Mouse (Mus musculus) lung, embryonic 16.5 days (tissue): ENCODE measurements around the gene Utp15. TPM values are rescaled to one million over a fixed set of nuclear protein-coding genes. Genes with fewer than 3 reads are reported as not detected.

Source experiments
- ATAC-seq: fragments of 200-750 bp; cut with Nextera tagmentation; 2 replicates; pipeline ENCODE4 v1.8.0; 2017; ENCODE audit warnings: low read depth, mild to moderate bottlenecking, moderate library complexity
- H3K27ac ChIP-seq: fragments of 300-500 bp; sonication (generic); 2 replicates; pipeline ENCODE4 v1.5.1; 2014; ENCODE audit warnings: mild to moderate bottlenecking, control low read depth, low read length
- H3K27me3 ChIP-seq: fragments of 300-500 bp; sonication (generic); 2 replicates; pipeline ENCODE4 v1.6.1; 2014; ENCODE audit warnings: low read depth, low read length, mixed read lengths; ENCODE audit not compliant: control insufficient read depth, insufficient read depth
- H3K36me3 ChIP-seq: fragments of 300-500 bp; sonication (generic); 2 replicates; pipeline ENCODE4 v1.6.1; 2014; ENCODE audit warnings: low read length; ENCODE audit not compliant: control insufficient read depth, insufficient read depth
- H3K4me1 ChIP-seq: fragments of 300-500 bp; sonication (generic); replicated peaks from 2 replicates; pipeline ENCODE4 v1.6.1; 2014; ENCODE audit warnings: low read length, mixed read lengths; ENCODE audit not compliant: control insufficient read depth, insufficient read depth
- H3K4me2 ChIP-seq: fragments of 300-500 bp; sonication (generic); 2 replicates; pipeline ENCODE4 v1.6.1; 2014; ENCODE audit warnings: low read depth, low read length, control low read depth
- H3K4me3 ChIP-seq: fragments of 300-500 bp; sonication (generic); 2 replicates; pipeline ENCODE4 v1.5.1; 2014; ENCODE audit warnings: mild to moderate bottlenecking, low read length, control low read depth
- H3K9ac ChIP-seq: fragments of 300-500 bp; sonication (generic); 2 replicates; pipeline ENCODE4 v1.6.1; 2014; ENCODE audit warnings: low read length, control low read depth
- H3K9me3 ChIP-seq: fragments of 300-500 bp; sonication (generic); 2 replicates; pipeline ENCODE4 v1.6.1; 2016; ENCODE audit warnings: low read length; ENCODE audit not compliant: control insufficient read depth
- WGBS: fragments of 180-500 bp; shearing (Covaris S2); extraction: QIAGEN DNeasy Blood & Tissue Kit; methylation state at CpG from one replicate; pipeline ENCODE4 v1.1.7; 2014; 5-methylcytosine and 5-hydroxymethylcytosine counted together
- polyA plus RNA-seq: library from polyadenylated mRNA; unstranded; fragments of >200 nt; fragmentation: Nextera tagmentation; extraction: Ambion mirVana; gene quantifications from 2 replicates; pipeline ENCODE4 v1.2.1, GENCODE M21; 2015

Utp15 gene
- polyA plus RNA-seq, 1 experiment from 2014 or later: 28.6 TPM

DNA sequence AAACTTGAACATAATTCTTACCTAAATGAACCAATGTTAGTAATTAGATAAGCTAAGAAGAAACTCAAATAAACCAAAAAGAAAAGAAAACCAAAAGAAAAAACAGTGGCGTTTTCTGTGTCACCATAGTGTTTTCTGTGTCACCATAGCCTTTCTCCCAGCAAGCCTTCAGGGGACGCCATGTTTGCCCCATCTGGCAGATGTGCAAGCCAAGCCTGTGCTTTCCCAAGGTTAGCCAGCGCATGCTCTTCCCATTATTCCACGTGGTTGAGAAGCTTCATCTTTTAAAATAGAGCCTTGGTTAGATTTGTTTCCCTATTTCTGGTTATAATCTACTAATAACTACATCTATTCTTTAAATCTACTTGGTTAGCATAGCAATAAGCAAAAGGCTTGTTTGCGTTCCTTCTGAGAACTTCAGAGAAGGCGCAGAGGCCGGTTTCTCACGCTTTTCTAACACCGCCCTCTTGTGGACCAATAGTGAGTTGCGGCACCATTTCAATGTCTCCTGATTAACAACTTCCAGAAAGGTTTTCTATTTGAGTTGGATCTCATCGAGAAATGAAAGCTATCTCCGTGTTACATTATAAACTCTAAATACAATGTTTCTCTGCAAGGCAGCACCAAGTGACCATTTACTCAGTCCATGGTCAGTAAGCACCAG is 22.7 kb downstream of the Utp15 start:
- H3K9ac ChIP-seq: no peak overlapping the region
- no peak overlapping the region for H3K27ac ChIP-seq
- 14% methylated on average over 12 of the region's 12 CpGs for WGBS
- no peak overlapping the region for H3K4me3 ChIP-seq
- no peaks in the 10 kb centered on the region for H3K36me3 ChIP-seq
- H3K4me1 ChIP-seq: no peaks in the 10 kb centered on the region
- ATAC-seq: no peak
- no peaks in the 10 kb centered on the region for H3K9me3 ChIP-seq
- no peak overlapping the region for H3K4me2 ChIP-seq
- no peaks in the 10 kb centered on the region; the same call in 1 of the 2 replicates for H3K27me3 ChIP-seq

DNA sequence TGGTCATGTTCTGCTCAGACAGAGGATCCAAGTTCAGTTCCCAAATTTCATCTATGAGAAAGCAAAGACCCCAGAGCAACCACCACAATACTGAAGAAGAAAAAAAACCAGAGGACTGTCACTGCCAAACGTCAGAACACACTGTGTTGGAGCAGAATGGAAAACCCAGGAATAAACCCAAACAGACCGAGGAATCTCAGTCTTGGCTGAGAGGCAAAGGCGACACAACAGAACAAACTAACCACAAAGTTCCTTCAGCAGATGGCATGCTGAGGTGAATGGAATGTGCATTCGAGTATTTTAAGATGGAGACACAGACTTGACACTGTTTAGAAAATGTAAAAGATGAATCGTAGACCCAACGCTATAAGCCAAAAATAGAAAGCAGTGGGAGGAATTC is 27.4 kb downstream of the Utp15 start:
- Histone ChIP-seq H3K9ac (no peak overlapping the region), H3K27me3 (no peaks in the 10 kb centered on the region), H3K4me1 (no peaks in the 10 kb centered on the region), H3K27ac (no peak overlapping the region), H3K9me3 (no peaks in the 10 kb centered on the region), H3K36me3 (no peaks in the 10 kb centered on the region), H3K4me2 (no peak overlapping the region), H3K4me3 (no peak overlapping the region)
- 35% methylated on average over 6 of the region's 6 CpGs for WGBS
- ATAC-seq: no peak

DNA sequence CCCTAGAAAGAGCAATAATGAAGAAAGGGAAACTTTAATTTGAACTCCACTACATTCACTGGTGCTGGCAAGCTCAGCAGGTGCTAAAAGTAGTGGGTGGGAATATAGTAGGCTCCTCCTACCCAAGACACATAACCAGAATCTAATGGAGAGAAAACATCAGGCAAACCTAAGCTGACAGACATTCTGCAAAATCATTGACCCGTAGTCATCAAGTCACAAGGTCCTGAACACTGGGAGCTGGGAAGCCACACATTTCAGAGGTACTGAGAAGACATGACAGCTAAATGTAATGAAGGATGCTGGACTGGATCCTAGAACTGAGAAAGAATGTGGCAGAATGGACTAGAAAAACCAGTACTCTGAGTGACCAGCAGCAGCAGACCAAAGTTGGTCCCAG is 32.3 kb downstream of the Utp15 start:
- Histone ChIP-seq H3K27ac (no peak overlapping the region), H3K4me1 (no peaks in the 10 kb centered on the region), H3K9me3 (no peaks in the 10 kb centered on the region), H3K36me3 (no peaks in the 10 kb centered on the region), H3K4me2 (no peak overlapping the region), H3K9ac (no peak overlapping the region), H3K4me3 (no peak overlapping the region), H3K27me3 (no peaks in the 10 kb centered on the region)
- no peak for ATAC-seq
- WGBS: 87% methylated on average over 1 of the region's 1 CpGs

DNA sequence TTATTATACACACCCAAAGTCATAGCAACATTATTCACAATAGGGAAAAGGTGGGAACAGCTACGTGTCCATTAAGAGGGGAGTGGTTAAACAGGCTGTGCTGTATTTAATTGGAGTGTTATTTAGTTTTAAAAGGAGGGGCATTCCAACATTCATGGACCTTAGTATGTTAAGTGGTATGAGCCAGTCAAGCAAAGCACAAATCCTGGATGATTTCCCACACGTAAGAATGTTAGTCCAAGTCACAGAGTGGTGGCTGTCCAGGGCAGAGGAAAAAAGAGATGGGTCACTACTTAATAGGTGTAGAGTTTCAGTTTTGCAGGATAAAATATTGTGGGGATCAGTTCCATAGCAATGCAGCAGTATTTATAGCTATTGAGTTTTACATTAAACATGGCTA is 36.6 kb downstream of the Utp15 start:
- H3K9me3 ChIP-seq: no peaks in the 10 kb centered on the region
- no peak overlapping the region for H3K9ac ChIP-seq
- ATAC-seq: peak; percentile 65; the same call in 1 of the 2 replicates
- H3K4me3 ChIP-seq: no peak overlapping the region
- H3K36me3 ChIP-seq: no peaks in the 10 kb centered on the region
- no peak overlapping the region for H3K4me2 ChIP-seq
- H3K4me1 ChIP-seq: no peaks in the 10 kb centered on the region
- no peaks in the 10 kb centered on the region for H3K27me3 ChIP-seq
- WGBS: 28% methylated on average over 2 of the region's 2 CpGs
- no peak overlapping the region for H3K27ac ChIP-seq

DNA sequence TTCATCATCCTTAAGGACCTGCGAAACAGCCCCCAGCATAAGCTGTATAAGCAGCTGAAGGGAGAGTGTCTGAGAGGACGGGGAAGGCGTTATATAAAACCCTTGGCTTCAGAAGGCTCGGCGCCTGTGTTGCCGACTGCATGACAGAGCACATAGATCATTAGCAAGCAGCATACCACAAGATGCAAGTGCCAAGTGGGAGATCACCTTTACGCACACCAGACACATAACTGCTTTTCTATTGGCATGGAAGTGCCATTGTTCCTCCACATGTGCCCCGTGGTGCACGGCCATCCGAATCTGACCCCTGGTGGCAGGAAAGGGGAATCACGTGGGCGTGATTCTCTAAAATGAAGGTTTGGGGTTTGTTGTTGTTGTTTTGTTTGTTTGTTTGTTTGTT is 40.0 kb downstream of the Utp15 start:
- Histone ChIP-seq H3K4me2 (no peak overlapping the region), H3K9ac (no peak overlapping the region), H3K36me3 (no peaks in the 10 kb centered on the region), H3K27me3 (no peaks in the 10 kb centered on the region), H3K27ac (no peak overlapping the region), H3K4me1 (no peaks in the 10 kb centered on the region), H3K9me3 (no peaks in the 10 kb centered on the region), H3K4me3 (no peak overlapping the region)
- ATAC-seq: peak; percentile 41; the same call in 1 of the 2 replicates
- WGBS: 38% methylated on average over 12 of the region's 12 CpGs

DNA sequence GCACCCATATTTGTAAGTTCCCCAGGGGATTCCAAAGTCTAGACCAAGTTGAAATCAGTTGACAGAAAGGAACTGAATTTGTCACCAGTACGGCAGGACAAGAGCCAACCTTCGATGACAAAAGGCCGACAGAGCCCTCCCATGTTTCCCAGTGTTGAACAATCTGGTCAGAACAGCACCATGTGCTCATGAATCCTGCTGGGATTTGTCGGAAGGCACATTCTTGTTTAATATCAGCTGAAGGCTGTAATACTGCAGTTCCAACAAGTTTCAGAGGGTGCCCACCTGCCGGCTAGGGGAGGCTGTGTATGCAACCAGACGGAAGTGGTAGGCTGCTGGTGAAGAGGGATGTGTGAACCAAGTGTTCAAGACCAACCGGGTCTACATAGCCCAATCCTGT is 52.7 kb downstream of the Utp15 start:
- Histone ChIP-seq H3K4me1 (peaks cover 4% of the 10 kb centered on the region), H3K27me3 (no peaks in the 10 kb centered on the region), H3K36me3 (no peaks in the 10 kb centered on the region), H3K27ac (no peak overlapping the region), H3K9ac (no peak overlapping the region), H3K4me3 (no peak overlapping the region), H3K9me3 (no peaks in the 10 kb centered on the region), H3K4me2 (no peak overlapping the region)
- ATAC-seq: no peak
- 70% methylated on average over 7 of the region's 7 CpGs for WGBS

DNA sequence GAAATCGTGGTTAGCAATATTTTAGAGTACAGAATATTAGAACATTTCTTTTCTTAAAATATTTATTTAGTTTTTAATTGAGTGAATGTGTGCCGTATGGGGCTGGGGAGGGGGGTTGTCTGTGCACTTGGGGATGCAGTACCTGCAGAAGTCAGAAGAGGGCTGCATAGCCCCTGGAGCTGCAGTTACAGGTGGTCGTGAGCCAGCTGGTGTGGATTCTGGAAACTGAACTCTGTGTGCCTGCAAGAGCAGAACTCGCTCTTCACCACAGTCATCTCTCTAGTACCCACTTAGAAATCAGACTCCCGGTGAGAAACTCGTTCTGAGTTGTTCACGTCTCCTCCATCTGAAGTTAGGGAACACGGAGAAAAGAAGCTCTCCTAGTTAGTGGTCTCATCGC is 54.0 kb downstream of the Utp15 start:
- H3K9me3 ChIP-seq: no peaks in the 10 kb centered on the region
- no peak overlapping the region for H3K4me2 ChIP-seq
- peaks cover 4% of the 10 kb centered on the region for H3K4me1 ChIP-seq
- H3K27ac ChIP-seq: no peak overlapping the region
- no peak for ATAC-seq
- H3K4me3 ChIP-seq: no peak overlapping the region
- no peaks in the 10 kb centered on the region for H3K36me3 ChIP-seq
- 30% methylated on average over 9 of the region's 9 CpGs for WGBS
- no peaks in the 10 kb centered on the region for H3K27me3 ChIP-seq
- no peak overlapping the region for H3K9ac ChIP-seq

DNA sequence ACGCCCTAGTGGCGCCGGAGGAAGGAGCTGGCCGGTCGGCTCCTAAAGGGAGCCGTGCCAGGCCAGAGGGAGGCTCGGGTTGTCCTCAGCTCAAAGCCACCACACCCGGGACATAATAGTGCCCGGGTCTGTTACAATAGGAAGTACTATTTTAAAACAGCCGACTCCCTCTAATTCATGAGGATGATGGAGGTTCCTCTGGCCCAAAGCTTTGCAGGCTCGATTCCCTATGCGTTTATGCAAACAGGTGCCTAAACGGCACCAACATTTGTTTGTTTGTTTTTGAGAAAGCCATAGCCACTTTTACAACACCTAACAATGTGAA is 56.3 kb downstream of the Utp15 start:
- H3K27ac ChIP-seq: peak overlapping the region; percentile 93
- no peaks in the 10 kb centered on the region for H3K36me3 ChIP-seq
- no peaks in the 10 kb centered on the region for H3K9me3 ChIP-seq
- peak overlapping the region; percentile 69 for H3K4me3 ChIP-seq
- H3K27me3 ChIP-seq: no peaks in the 10 kb centered on the region
- H3K4me1 ChIP-seq: peaks cover 7% of the 10 kb centered on the region
- ATAC-seq: no peak
- peak overlapping the region; percentile 93 for H3K4me2 ChIP-seq
- H3K9ac ChIP-seq: peak overlapping the region; percentile 77
- WGBS: 2% methylated on average over 13 of the region's 13 CpGs

DNA sequence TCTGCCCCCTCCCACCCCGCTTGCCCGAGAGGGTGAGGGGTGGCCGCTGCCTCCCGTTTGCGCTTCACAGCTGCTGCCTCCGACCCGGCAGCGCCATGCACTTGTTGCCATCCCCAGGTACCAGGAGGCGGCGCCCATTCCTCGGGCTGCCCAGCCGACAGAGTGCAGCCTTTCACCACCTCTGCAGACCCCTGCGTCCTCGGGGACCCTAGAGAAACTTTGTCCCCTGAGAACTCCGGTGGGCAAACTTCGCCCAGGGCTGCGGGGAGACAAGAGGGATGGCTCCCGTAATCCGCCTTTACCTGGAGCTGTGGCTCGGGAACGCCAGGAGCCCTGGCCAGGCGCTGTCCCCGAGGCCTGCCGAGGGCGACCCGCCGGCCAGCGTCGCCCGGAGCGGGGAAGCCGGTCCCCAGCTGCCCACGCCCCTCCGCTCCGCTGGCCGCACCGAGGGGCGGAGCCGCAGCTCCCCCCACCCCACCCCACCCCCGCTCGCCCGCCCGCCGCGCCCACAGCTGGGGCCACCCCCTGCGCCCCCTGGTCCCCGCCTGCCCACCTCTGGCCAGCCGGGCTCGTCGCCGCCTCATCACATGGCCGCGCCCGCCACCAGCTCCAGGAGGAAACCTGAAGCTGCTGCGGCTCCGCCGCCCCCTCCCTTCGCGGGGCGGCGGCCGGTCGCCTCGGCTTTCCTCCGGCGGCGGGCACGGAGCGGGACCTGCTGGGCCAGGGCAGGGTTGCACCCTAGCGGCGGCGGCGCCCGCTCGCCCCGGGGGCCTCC is 56.9 kb downstream of the Utp15 start, which contains the start of gene Arhgef28:
Gene Arhgef28, minus strand, starts transcription at position 669 of the 775 bp plus-strand sequence.
- H3K4me2 ChIP-seq: peak within 1 kb of the TSS; percentile 93
- no peaks in the 10 kb centered on the region for H3K9me3 ChIP-seq
- peak; percentile 92 for ATAC-seq
- peak within 1 kb of the TSS; percentile 77 for H3K9ac ChIP-seq
- WGBS: under 1% methylated on average over 59 of the region's 76 CpGs
- H3K27me3 ChIP-seq: no peaks in the 10 kb centered on the region
- no peaks in the 10 kb centered on the region for H3K36me3 ChIP-seq
- H3K4me3 ChIP-seq: peak within 1 kb of the TSS; percentile 69
- H3K4me1 ChIP-seq: peaks cover 10% of the 10 kb centered on the region
- peak within 1 kb of the TSS; percentile 93 for H3K27ac ChIP-seq
